Comparison of ENCODE assay signal across 19 mouse cellular contexts in the genomic region with DNA sequence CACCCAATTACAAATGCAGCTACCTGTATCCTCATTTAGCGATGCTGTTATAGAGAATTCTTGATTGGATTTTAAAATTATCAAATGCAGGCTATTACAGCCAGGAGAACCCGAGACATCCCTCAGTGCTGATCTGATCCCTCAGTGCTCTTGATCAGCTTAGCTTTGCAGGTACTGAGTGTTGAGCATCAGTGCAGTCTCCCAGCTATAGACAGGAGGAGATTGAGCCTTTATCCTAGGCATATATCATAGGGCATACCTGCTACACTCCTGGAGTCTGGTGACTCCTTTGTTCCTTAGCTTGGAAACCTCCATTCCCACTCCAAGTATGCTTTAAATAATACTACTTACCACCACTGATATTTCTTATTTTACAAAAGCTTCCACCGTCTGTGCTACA.
DNase-seq lines count a peak whose midpoint lies in the region; ATAC-seq and TF ChIP-seq lines count a peak whose summit lies in the region.
"Had no signal": no experiment of that assay in that cellular context is flagged by ENCODE, and none has a peak within 500 bp of the region (broad histone marks: within the 10 kb centered on the region; RNA-seq: fewer than 3 reads in every experiment).

No protein-coding gene starts in this region.

- 0 out of 2 replicates have a peak, but pooled peaks have one; percentile 51 for ATAC-seq in forebrain, embryonic 15.5 days (replicated peaks)
- no peak; the same call in 1 of the 2 replicates for ATAC-seq in forebrain, embryonic 11.5 days (replicated peaks; ENCODE audit: low FRiP score)
- ATAC-seq in hindbrain, postnatal 0 days: peak; percentile 38; the same call in 1 of the 2 replicates
- ATAC-seq: forebrain, embryonic 16.5 days had no signal

- H3K27me3 ChIP-seq in forebrain, embryonic 15.5 days: no peaks in the 10 kb centered on the region
- H3K27me3 ChIP-seq in forebrain, embryonic 11.5 days (ENCODE audit: control insufficient read depth, insufficient read depth, low read length): no peaks in the 10 kb centered on the region
- H3K27me3 ChIP-seq in hindbrain, postnatal 0 days (ENCODE audit: insufficient read depth, low read length): no peaks in the 10 kb centered on the region
- no peaks in the 10 kb centered on the region for H3K27me3 ChIP-seq in hindbrain, embryonic 10.5 days (ENCODE audit: insufficient read depth, poor library complexity, severe bottlenecking)
- H3K27me3 ChIP-seq: embryonic facial prominence, embryonic 13.5 days; embryonic facial prominence, embryonic 15.5 days had no signal

- no peak overlapping the region for H3K27ac ChIP-seq in forebrain, embryonic 15.5 days (replicated peaks)
- H3K27ac ChIP-seq in forebrain, embryonic 11.5 days (ENCODE audit: low read depth, low read length): no peak overlapping the region
- H3K27ac ChIP-seq in hindbrain, postnatal 0 days: no peak overlapping the region
- H3K27ac ChIP-seq in hindbrain, embryonic 10.5 days: no peak overlapping the region
- H3K27ac ChIP-seq: embryonic facial prominence, embryonic 13.5 days; embryonic facial prominence, embryonic 15.5 days; forebrain, embryonic 10.5 days had no signal

- no peak for TF ChIP-seq CTCF in hindbrain, postnatal 0 days (IDR thresholded peaks at IDR 0.05; ENCODE audit: low read depth)

- H3K36me3 ChIP-seq in forebrain, embryonic 15.5 days: no peaks in the 10 kb centered on the region
- no peaks in the 10 kb centered on the region for H3K36me3 ChIP-seq in forebrain, embryonic 11.5 days (ENCODE audit: control insufficient read depth, insufficient read depth, low read length)
- no peaks in the 10 kb centered on the region for H3K36me3 ChIP-seq in hindbrain, postnatal 0 days (ENCODE audit: insufficient read depth, low read length)
- no peaks in the 10 kb centered on the region for H3K36me3 ChIP-seq in hindbrain, embryonic 10.5 days
- H3K36me3 ChIP-seq: embryonic facial prominence, embryonic 13.5 days; embryonic facial prominence, embryonic 15.5 days; forebrain, embryonic 10.5 days had no signal

- H3K4me3 ChIP-seq in forebrain, embryonic 15.5 days: no peak overlapping the region
- no peak overlapping the region for H3K4me3 ChIP-seq in forebrain, embryonic 11.5 days (ENCODE audit: low read depth, low read length)
- no peak overlapping the region for H3K4me3 ChIP-seq in hindbrain, postnatal 0 days (ENCODE audit: low read length)
- no peak overlapping the region for H3K4me3 ChIP-seq in hindbrain, embryonic 10.5 days
- H3K4me3 ChIP-seq: embryonic facial prominence, embryonic 13.5 days; embryonic facial prominence, embryonic 15.5 days; erythroblast, embryonic 14.5 days; forebrain, embryonic 10.5 days had no signal

- DNase-seq in forebrain, embryonic 11.5 days (ENCODE audit: low spot score): no peak
- DNase-seq in hindbrain, postnatal 0 days (ENCODE audit: low spot score): no peak
- DNase-seq in hindbrain, embryonic 10.5 days (ENCODE audit: low spot score): no peak
- DNase-seq: adrenal gland, adult 2 months; adrenal gland, postnatal 10 days; adrenal gland, postnatal 25 days; cerebellum, adult 11 months; cerebellum, adult 18-20 months; cerebellum, adult 8-10 months; cerebellum, adult 9-11 months; cerebellum, postnatal 14 days; cerebellum, postnatal 36 days; embryo, embryonic 11 days had no signal

- H3K4me1 ChIP-seq in forebrain, embryonic 15.5 days: peaks cover 7% of the 10 kb centered on the region; the same call in 1 of the 2 replicates
- H3K4me1 ChIP-seq in forebrain, embryonic 11.5 days (replicated peaks; ENCODE audit: control insufficient read depth, insufficient read depth, low read length): no peaks in the 10 kb centered on the region
- H3K4me1 ChIP-seq in hindbrain, postnatal 0 days (ENCODE audit: insufficient read depth, low read length): no peaks in the 10 kb centered on the region; the same call in 1 of the 2 replicates
- peaks cover 13% of the 10 kb centered on the region; the same call in 1 of the 2 replicates for H3K4me1 ChIP-seq in hindbrain, embryonic 10.5 days (replicated peaks)
- H3K4me1 ChIP-seq: embryonic facial prominence, embryonic 13.5 days had no signal

- H3K4me2 ChIP-seq in forebrain, embryonic 15.5 days (replicated peaks): no peak overlapping the region
- no peak overlapping the region for H3K4me2 ChIP-seq in forebrain, embryonic 11.5 days (ENCODE audit: low read depth, low read length, severe bottlenecking)
- no peak overlapping the region for H3K4me2 ChIP-seq in hindbrain, postnatal 0 days (ENCODE audit: low read depth, low read length)
- H3K4me2 ChIP-seq: embryonic facial prominence, embryonic 13.5 days; embryonic facial prominence, embryonic 15.5 days had no signal

- H3K9ac ChIP-seq in forebrain, embryonic 15.5 days (replicated peaks): no peak overlapping the region
- H3K9ac ChIP-seq in forebrain, embryonic 11.5 days (ENCODE audit: low read length): no peak overlapping the region
- H3K9ac ChIP-seq in hindbrain, postnatal 0 days (replicated peaks; ENCODE audit: low read length): no peak overlapping the region
- H3K9ac ChIP-seq: embryonic facial prominence, embryonic 13.5 days; embryonic facial prominence, embryonic 15.5 days had no signal

- H3K9me3 ChIP-seq in forebrain, embryonic 15.5 days: no peaks in the 10 kb centered on the region
- H3K9me3 ChIP-seq in forebrain, embryonic 11.5 days (ENCODE audit: control insufficient read depth, low read length): no peaks in the 10 kb centered on the region
- H3K9me3 ChIP-seq in hindbrain, postnatal 0 days (ENCODE audit: low read length): no peaks in the 10 kb centered on the region
- no peaks in the 10 kb centered on the region for H3K9me3 ChIP-seq in hindbrain, embryonic 10.5 days
- H3K9me3 ChIP-seq: embryonic facial prominence, embryonic 13.5 days; embryonic facial prominence, embryonic 15.5 days; forebrain, embryonic 10.5 days had no signal

- 51% methylated on average over 3 of the region's 3 CpGs for WGBS in forebrain, embryonic 15.5 days
- 64% methylated on average over 3 of the region's 3 CpGs for WGBS in forebrain, embryonic 11.5 days
- 79% methylated on average over 3 of the region's 3 CpGs for WGBS in hindbrain, postnatal 0 days
- 94% methylated on average over 3 of the region's 3 CpGs for WGBS in hindbrain, embryonic 10.5 days
